Mouse (Mus musculus): Measurements from ENCODE around the gene Carm1.
"Not testable (repeated sequence)": the region's sequence is repeated elsewhere in the genome, so short reads cannot be mapped to it uniquely, and the experiment has no call there.

Carm1 gene

GRCm38 (mm10) chr9:21546789-21547074 lies at the start of gene Carm1:
Carm1 (plus strand) TSS chr9:21546894.
- no peak for DNase-seq (ENCODE audit: extremely low read depth, low read depth)

- DNase-seq (ENCODE audit: extremely low read depth, low read depth), result no peak
Observed at GRCm38 (mm10) chr9:21497050-21497542, 49.6 kb upstream of the Carm1 start.

- no peak for DNase-seq (ENCODE audit: extremely low read depth, low read depth)
Observed at GRCm38 (mm10) chr9:21497664-21498063, 49.0 kb upstream of the Carm1 start.

- DNase-seq (ENCODE audit: extremely low read depth, low read depth), result no peak
Observed at GRCm38 (mm10) chr9:21498284-21498902, 48.3 kb upstream of the Carm1 start.

- no peak for DNase-seq (ENCODE audit: extremely low read depth, low read depth)
Observed at GRCm38 (mm10) chr9:21503352-21503751, 43.3 kb upstream of the Carm1 start.

GRCm38 (mm10) chr9:21505767-21506166 lies 40.9 kb upstream of the Carm1 start:
- no peak for DNase-seq (ENCODE audit: extremely low read depth, low read depth)

- DNase-seq (ENCODE audit: extremely low read depth, low read depth), result no peak
Observed at GRCm38 (mm10) chr9:21507753-21508430, 38.8 kb upstream of the Carm1 start.

- no peak for DNase-seq (ENCODE audit: extremely low read depth, low read depth)
Observed at GRCm38 (mm10) chr9:21508871-21509404, 37.8 kb upstream of the Carm1 start.

- DNase-seq (ENCODE audit: extremely low read depth, low read depth), result peak; percentile 98
Observed at GRCm38 (mm10) chr9:21509772-21510688, 36.7 kb upstream of the Carm1 start, which contains the start of gene Tmed1. Tmed1 (minus strand) TSS chr9:21510252.

- DNase-seq (ENCODE audit: extremely low read depth, low read depth), result no peak
Observed at GRCm38 (mm10) chr9:21510689-21511015, 36.0 kb upstream of the Carm1 start.

GRCm38 (mm10) chr9:21511052-21511451 lies 35.6 kb upstream of the Carm1 start:
- no peak for DNase-seq (ENCODE audit: extremely low read depth, low read depth)

GRCm38 (mm10) chr9:21513466-21513865 lies 33.2 kb upstream of the Carm1 start:
- no peak for DNase-seq (ENCODE audit: extremely low read depth, low read depth)

GRCm38 (mm10) chr9:21517947-21518495 lies 28.7 kb upstream of the Carm1 start:
- DNase-seq (ENCODE audit: extremely low read depth, low read depth), result no peak

- not testable (repeated sequence) for DNase-seq (ENCODE audit: extremely low read depth, low read depth)
Observed at GRCm38 (mm10) chr9:21518690-21519089, 28.0 kb upstream of the Carm1 start.

- no peak for DNase-seq (ENCODE audit: extremely low read depth, low read depth)
Observed at GRCm38 (mm10) chr9:21525142-21525936, 21.4 kb upstream of the Carm1 start.

- peak; percentile 50 for DNase-seq (ENCODE audit: extremely low read depth, low read depth)
Observed at GRCm38 (mm10) chr9:21525937-21526633, 20.6 kb upstream of the Carm1 start, which contains the start of gene AB124611. AB124611 (plus strand) TSS chr9:21526176.

- DNase-seq (ENCODE audit: extremely low read depth, low read depth), result no peak
Observed at GRCm38 (mm10) chr9:21526634-21526944, 20.1 kb upstream of the Carm1 start.

GRCm38 (mm10) chr9:21527100-21527801 lies 19.4 kb upstream of the Carm1 start:
- peak; percentile 56 for DNase-seq (ENCODE audit: extremely low read depth, low read depth)

- DNase-seq (ENCODE audit: extremely low read depth, low read depth), result peak; percentile 85
Observed at GRCm38 (mm10) chr9:21527917-21528324, 18.8 kb upstream of the Carm1 start.

- DNase-seq (ENCODE audit: extremely low read depth, low read depth), result no peak
Observed at GRCm38 (mm10) chr9:21536501-21536900, 10.2 kb upstream of the Carm1 start.

All from MEL-GATA-1-ER (cell line).